ENCODE assay signal across 11 mouse cellular contexts in genomic region chr10:93813755-93814154, GRCm38 (mm10). TPM values are rescaled to one million over a fixed set of nuclear protein-coding genes. Genes with fewer than 3 reads are reported as not detected.
A peak's percentile ranks its signal among the peaks of the same experiment; 100 is the strongest.
DNase-seq lines count a peak whose midpoint lies in the region; ATAC-seq and TF ChIP-seq lines count a peak whose summit lies in the region.
"Had no signal": no experiment of that assay in that cellular context is flagged by ENCODE, and none has a peak within 500 bp of the region (broad histone marks: within the 10 kb centered on the region; RNA-seq: fewer than 3 reads in every experiment).

No protein-coding gene starts in this region.

- peak; percentile 38 for DNase-seq in embryo, embryonic 10.5 days (ENCODE audit: low spot score)
- no peak for DNase-seq in embryo, embryonic 9.5 days (ENCODE audit: extremely low spot score)
- DNase-seq in limb, embryonic 11.5 days (ENCODE audit: low spot score) = peak; percentile 31
- no peak for DNase-seq in limb, embryonic 10.5 days (ENCODE audit: low spot score)
- peak; percentile 50 for DNase-seq in hindbrain, embryonic 11.5 days (ENCODE audit: low spot score)
- peak; percentile 66 for DNase-seq in midbrain, postnatal 0 days (ENCODE audit: low spot score)

- H3K9me3 ChIP-seq in limb, embryonic 11.5 days (ENCODE audit: control insufficient read depth, low read length) = no peaks in the 10 kb centered on the region
- H3K9me3 ChIP-seq in limb, embryonic 10.5 days (replicated peaks) = no peaks in the 10 kb centered on the region
- H3K9me3 ChIP-seq in hindbrain, embryonic 11.5 days (ENCODE audit: control insufficient read depth, low read length) = no peaks in the 10 kb centered on the region
- H3K9me3 ChIP-seq in midbrain, postnatal 0 days (ENCODE audit: low read length) = no peaks in the 10 kb centered on the region
- H3K9me3 ChIP-seq: kidney, embryonic 15.5 days; limb, embryonic 15.5 days had no signal

- no peaks in the 10 kb centered on the region for H3K27me3 ChIP-seq in limb, embryonic 11.5 days (ENCODE audit: control insufficient read depth, insufficient read depth, low read length)
- H3K27me3 ChIP-seq in limb, embryonic 10.5 days (ENCODE audit: low read depth, poor library complexity, severe bottlenecking) = no peaks in the 10 kb centered on the region
- no peaks in the 10 kb centered on the region for H3K27me3 ChIP-seq in hindbrain, embryonic 11.5 days (ENCODE audit: control insufficient read depth, insufficient read depth, low read length)
- H3K27me3 ChIP-seq in midbrain, postnatal 0 days (ENCODE audit: insufficient read depth, low read length) = peaks cover 7% of the 10 kb centered on the region; the same call in 1 of the 2 replicates

- TF ChIP-seq CTCF in midbrain, postnatal 0 days (IDR thresholded peaks at IDR 0.05) = peak; percentile 66

- H3K4me1 ChIP-seq in limb, embryonic 11.5 days (ENCODE audit: control insufficient read depth, insufficient read depth, low read length) = no peaks in the 10 kb centered on the region
- H3K4me1 ChIP-seq in limb, embryonic 10.5 days = no peaks in the 10 kb centered on the region
- H3K4me1 ChIP-seq in hindbrain, embryonic 11.5 days (replicated peaks; ENCODE audit: control insufficient read depth, insufficient read depth, low read length) = no peaks in the 10 kb centered on the region
- H3K4me1 ChIP-seq in midbrain, postnatal 0 days (ENCODE audit: insufficient read depth, low read length) = no peaks in the 10 kb centered on the region
- H3K4me1 ChIP-seq: kidney, embryonic 15.5 days had no signal

- H3K36me3 ChIP-seq in limb, embryonic 11.5 days (ENCODE audit: control insufficient read depth, insufficient read depth, low read length) = no peaks in the 10 kb centered on the region
- H3K36me3 ChIP-seq in limb, embryonic 10.5 days = no peaks in the 10 kb centered on the region
- no peaks in the 10 kb centered on the region for H3K36me3 ChIP-seq in hindbrain, embryonic 11.5 days (ENCODE audit: control insufficient read depth, insufficient read depth, low read length)
- H3K36me3 ChIP-seq in midbrain, postnatal 0 days (ENCODE audit: insufficient read depth, low read length) = no peaks in the 10 kb centered on the region
- H3K36me3 ChIP-seq: kidney, embryonic 15.5 days; limb, embryonic 15.5 days had no signal

- no peak overlapping the region for H3K9ac ChIP-seq in limb, embryonic 11.5 days (ENCODE audit: low read length)
- H3K9ac ChIP-seq in hindbrain, embryonic 11.5 days (ENCODE audit: low read depth, low read length) = no peak overlapping the region
- no peak overlapping the region for H3K9ac ChIP-seq in midbrain, postnatal 0 days (replicated peaks; ENCODE audit: low read length, poor library complexity, severe bottlenecking)
- H3K9ac ChIP-seq: kidney, embryonic 15.5 days; limb, embryonic 15.5 days had no signal

- no peak overlapping the region for H3K27ac ChIP-seq in limb, embryonic 11.5 days (replicated peaks; ENCODE audit: low read depth, low read length)
- H3K27ac ChIP-seq in limb, embryonic 10.5 days = no peak overlapping the region
- H3K27ac ChIP-seq in hindbrain, embryonic 11.5 days (ENCODE audit: low read depth, low read length) = no peak overlapping the region
- H3K27ac ChIP-seq in midbrain, postnatal 0 days (ENCODE audit: low read depth, low read length) = no peak overlapping the region
- H3K27ac ChIP-seq: kidney, embryonic 15.5 days; limb, embryonic 15.5 days had no signal

- ATAC-seq in limb, embryonic 11.5 days (ENCODE audit: insufficient number of reproducible peaks, low FRiP score, low TSS enrichment, low read depth) = peak; percentile 51; the same call in 1 of the 2 replicates
- ATAC-seq in hindbrain, embryonic 11.5 days (ENCODE audit: low FRiP score) = peak; percentile 53; the same call in 1 of the 2 replicates
- ATAC-seq in midbrain, postnatal 0 days (ENCODE audit: low FRiP score) = no peak
- ATAC-seq in inflammation-experienced regulatory T-cells, adult 6 months = no peak
- ATAC-seq in megakaryocyte, adult 5-6 weeks (ENCODE audit: poor library complexity, severe bottlenecking) = no peak

- H3K4me3 ChIP-seq in limb, embryonic 11.5 days (ENCODE audit: low read depth, low read length) = no peak overlapping the region
- no peak overlapping the region for H3K4me3 ChIP-seq in limb, embryonic 10.5 days
- no peak overlapping the region for H3K4me3 ChIP-seq in hindbrain, embryonic 11.5 days (ENCODE audit: low read depth, low read length)
- H3K4me3 ChIP-seq in midbrain, postnatal 0 days (ENCODE audit: low read depth, low read length) = no peak overlapping the region
- H3K4me3 ChIP-seq: kidney, embryonic 15.5 days; limb, embryonic 15.5 days had no signal

- WGBS in limb, embryonic 11.5 days = 65% methylated on average over 10 of the region's 10 CpGs
- 87% methylated on average over 10 of the region's 10 CpGs for WGBS in limb, embryonic 10.5 days
- whole genome bisulfite sequencing in hindbrain, embryonic 11.5 days = 71% methylated on average over 10 of the region's 10 CpGs
- 23% methylated on average over 10 of the region's 10 CpGs for WGBS in midbrain, postnatal 0 days

- H3K4me2 ChIP-seq in limb, embryonic 11.5 days (ENCODE audit: low read depth, severe bottlenecking) = no peak overlapping the region
- no peak overlapping the region for H3K4me2 ChIP-seq in hindbrain, embryonic 11.5 days (replicated peaks; ENCODE audit: low read depth, low read length)
- H3K4me2 ChIP-seq in midbrain, postnatal 0 days (ENCODE audit: low read depth, low read length, poor library complexity, severe bottlenecking) = peak overlapping the region; percentile 22
- H3K4me2 ChIP-seq: heart, embryonic 11.5 days; kidney, embryonic 15.5 days; limb, embryonic 15.5 days had no signal

RNA-seq across cellular contexts. Expression of gene Usp44, which starts 17.6 kb away (rescaled TPM):
- polyA plus RNA-seq in limb, embryonic 11.5 days (2014; fragmentation: Nextera tagmentation; extraction: Ambion mirVana) = 1.3 and 1.9 TPM in 2 replicates
- polyA plus RNA-seq in limb, embryonic 10.5 days (2016; fragmentation: Nextera tagmentation; extraction: Ambion mirVana) = 1.0 and 1.1 TPM in 2 replicates
- 9.9 and 10.3 TPM in 2 replicates for polyA plus RNA-seq in hindbrain, embryonic 11.5 days (2014; fragmentation: Nextera tagmentation; extraction: Ambion mirVana)
- total RNA-seq in midbrain, postnatal 0 days (2014; rRNA removed) = 0.05 and 0.09 TPM in 2 replicates
- not detected in 2 replicates for polyA plus RNA-seq in midbrain, postnatal 0 days (2015; fragmentation: Nextera tagmentation; extraction: Ambion mirVana)
- under 1 TPM; 0.24 to 0.65 (median 0.31) TPM for polyA plus RNA-seq in inflammation-experienced regulatory T-cells, adult 6 months (2017; shearing (Covaris generic))
- total RNA-seq in megakaryocyte, adult 5-6 weeks (2015) = 0.09 TPM in 1 of 2 replicates, not detected in the other
- 0.41 TPM in 1 of 2 replicates, not detected in the other for total RNA-seq in megakaryocyte, adult 5-6 weeks (2017)

Comparison
In these comparisons a context has a peak if more than half of its experiments do, and no peak if none do; other contexts are left out.
1. DNase-seq: peak in embryo, embryonic 10.5 days (single experiment), limb, embryonic 11.5 days (single experiment), hindbrain, embryonic 11.5 days (single experiment) and midbrain, postnatal 0 days (single experiment); none in embryo, embryonic 9.5 days (single experiment) and limb, embryonic 10.5 days (single experiment).
2. ATAC-seq: peak in limb, embryonic 11.5 days (single experiment) and hindbrain, embryonic 11.5 days (single experiment); none in midbrain, postnatal 0 days (single experiment), inflammation-experienced regulatory T-cells, adult 6 months (single experiment) and megakaryocyte, adult 5-6 weeks (single experiment).